Mouse (Mus musculus) layer of hippocampus, postnatal 25 days (tissue): ENCODE results near the gene Ctnna3. TPM values are rescaled to one million over a fixed set of nuclear protein-coding genes. Genes with fewer than 3 reads are reported as not detected.
A peak's percentile ranks its signal among the peaks of the same experiment; 100 is the strongest.

Experiments used
- DNase-seq, 2 experiments: peaks; one replicate each; pipeline ENCODE4 v3.0.0; 2022; ENCODE audit warnings: mixed read lengths in 2 of 2, low spot score in 1 of 2; ENCODE audit errors: extremely low spot score in 1 of 2
- total RNA-seq, 2 experiments: library from RNA; stranded (reverse); gene quantifications; 2 replicates each; pipeline ENCODE4 v1.2.3; 2021

Gene Ctnna3
- total RNA-seq, 2 experiments from 2014 or later = 1.5 to 1.7 TPM

- no peak for DNase-seq
These were observed 610.0 kb downstream of the Ctnna3 start for GRCm38 (mm10) chr10:64039760-64040535.

- no peak for DNase-seq
These were observed 611.3 kb downstream of the Ctnna3 start for GRCm38 (mm10) chr10:64041218-64041617.

- no peak for DNase-seq
These were observed 612.0 kb downstream of the Ctnna3 start for GRCm38 (mm10) chr10:64041892-64042291.

GRCm38 (mm10) chr10:64049151-64049550 is 619.3 kb downstream of the Ctnna3 start:
- DNase-seq = no peak

- DNase-seq = no peak
These were observed 620.0 kb downstream of the Ctnna3 start for GRCm38 (mm10) chr10:64049946-64050345.

GRCm38 (mm10) chr10:64063704-64064103 is 633.8 kb downstream of the Ctnna3 start:
- no peak for DNase-seq

- peak in 1 of 2 experiments; percentile 37 for DNase-seq
These were observed 646.0 kb downstream of the Ctnna3 start for GRCm38 (mm10) chr10:64075944-64076343.

- no peak for DNase-seq
These were observed 646.6 kb downstream of the Ctnna3 start for GRCm38 (mm10) chr10:64076410-64077052.

- no peak for DNase-seq
These were observed 652.4 kb downstream of the Ctnna3 start for GRCm38 (mm10) chr10:64082345-64082744.

- no peak for DNase-seq
These were observed 653.9 kb downstream of the Ctnna3 start for GRCm38 (mm10) chr10:64083813-64084212.

GRCm38 (mm10) chr10:64084465-64084864 is 654.6 kb downstream of the Ctnna3 start:
- DNase-seq = no peak

GRCm38 (mm10) chr10:64086183-64086566 is 656.3 kb downstream of the Ctnna3 start:
- no peak for DNase-seq

GRCm38 (mm10) chr10:64086567-64087391 is 656.9 kb downstream of the Ctnna3 start:
- DNase-seq = no peak

GRCm38 (mm10) chr10:64087521-64087920 is 657.6 kb downstream of the Ctnna3 start:
- no peak for DNase-seq

GRCm38 (mm10) chr10:64087936-64088773 is 658.3 kb downstream of the Ctnna3 start:
- DNase-seq = peak in 1 of 2 experiments; percentile 25

GRCm38 (mm10) chr10:64088774-64089460 is 659.0 kb downstream of the Ctnna3 start:
- no peak for DNase-seq

- peak; percentile 60 to 68 for DNase-seq
These were observed 660.0 kb downstream of the Ctnna3 start, which contains the start of gene Lrrtm3 for GRCm38 (mm10) chr10:64089680-64090460. TSS of gene Lrrtm3 (minus strand) at chr10:64090277.

- DNase-seq = no peak
These were observed 666.6 kb downstream of the Ctnna3 start for GRCm38 (mm10) chr10:64096532-64096931.

GRCm38 (mm10) chr10:64115246-64115645 is 685.3 kb downstream of the Ctnna3 start:
- DNase-seq = no peak
